Mouse (Mus musculus) embryo, embryonic 11.5 days (tissue): ENCODE measurements around the gene Rsph10b.
A peak's percentile ranks its signal among the peaks of the same experiment; 100 is the strongest.

ENCODE experiments used
- DNase-seq: peaks from one replicate; pipeline ENCODE4 v3.0.0-alpha.2; 2012; ENCODE audit warnings: low read depth, low spot score

The Rsph10b gene

GRCm38 (mm10) chr5:143932831-143933230, at the start of gene Rsph10b:
Gene Rsph10b (plus strand): TSS chr5:143933035.
- DNase-seq = no peak

DNA sequence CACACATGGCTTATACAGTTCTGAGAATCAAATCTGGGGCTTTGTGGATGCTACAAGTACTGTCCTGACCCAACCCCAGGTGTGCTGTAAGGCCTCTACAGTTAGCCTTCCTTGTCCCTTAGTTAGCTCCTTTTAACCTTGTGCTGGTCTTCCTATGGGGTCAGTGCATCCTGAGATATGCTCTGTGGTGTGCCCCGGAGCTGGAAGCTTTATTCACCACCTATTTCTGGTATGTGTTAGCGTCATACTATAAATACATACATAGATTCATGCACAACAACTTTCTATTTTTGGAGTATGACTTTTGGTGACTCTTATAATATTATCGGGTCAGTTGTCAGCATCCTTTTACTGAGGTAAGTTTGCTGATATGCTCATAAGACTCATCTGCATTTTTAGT, 47.6 kb upstream of the Rsph10b start:
- DNase-seq = no peak

DNA sequence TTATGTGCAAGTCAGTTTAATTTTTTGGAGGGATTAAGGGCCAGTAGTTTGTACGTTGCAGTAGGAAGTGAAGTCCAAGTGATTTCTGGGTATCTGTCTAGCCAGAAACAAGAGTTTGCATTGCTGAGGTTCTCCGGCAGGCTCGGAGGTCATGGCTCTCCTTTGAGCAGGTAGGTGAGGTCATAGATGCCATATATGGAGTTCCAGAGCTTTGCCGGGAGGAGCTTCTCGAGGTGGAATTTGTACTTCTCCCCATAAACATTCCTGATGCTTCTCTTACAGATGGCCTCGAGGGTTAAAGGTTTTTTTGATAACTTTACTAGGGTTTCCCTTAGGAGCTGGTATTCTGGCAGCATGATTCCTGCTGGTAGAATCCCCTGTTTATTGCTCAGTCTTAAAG, 42.1 kb upstream of the Rsph10b start:
- no peak for DNase-seq

DNA sequence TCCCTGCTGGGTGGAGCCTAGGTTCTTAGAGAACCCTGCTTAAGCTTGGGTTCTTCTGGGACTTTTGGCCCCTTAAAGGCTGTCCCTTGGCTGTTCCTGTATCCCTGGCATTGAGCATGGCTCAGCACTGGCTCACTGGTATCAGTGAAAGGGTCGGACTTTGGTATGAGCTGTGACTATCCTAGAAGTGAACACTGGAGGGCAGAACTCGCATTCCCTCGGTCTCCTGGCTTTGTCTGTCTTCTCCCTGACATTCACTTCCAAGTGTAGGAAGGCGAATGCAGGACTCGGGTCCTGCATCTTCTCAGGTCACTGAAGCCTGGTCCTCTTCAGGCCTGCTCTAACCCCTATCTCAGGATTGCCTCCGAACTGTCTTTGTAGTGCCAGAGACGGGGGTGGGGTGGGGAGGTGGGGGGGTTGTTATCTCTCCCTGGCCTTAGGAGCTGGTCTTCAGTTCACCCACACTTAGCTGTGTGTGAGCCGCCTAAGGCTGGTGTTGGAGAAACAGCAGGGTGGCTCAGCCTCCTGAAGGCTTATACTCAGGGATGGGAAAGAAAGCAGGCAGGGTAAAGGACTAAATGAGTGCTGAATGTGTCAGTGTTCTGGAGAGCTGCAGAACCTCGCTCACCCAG, 40.5 kb upstream of the Rsph10b start:
- DNase-seq = no peak

DNA sequence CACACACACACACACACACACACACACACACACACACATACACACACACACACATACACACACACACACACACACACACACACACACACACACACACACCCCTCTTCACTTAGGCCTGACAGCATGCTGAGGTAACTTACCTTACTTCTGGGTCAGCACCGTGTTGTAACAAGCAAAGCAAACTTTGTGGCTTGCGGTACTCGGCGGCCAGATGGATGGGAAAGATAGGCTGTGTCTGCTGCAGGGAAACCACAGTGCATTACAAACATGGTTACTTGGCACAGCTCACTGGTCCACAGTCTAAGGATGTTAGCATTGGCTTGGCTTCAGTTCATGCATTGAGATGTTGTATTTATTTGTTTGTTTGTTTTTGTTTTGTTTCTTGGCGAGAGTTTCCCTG, 39.4 kb upstream of the Rsph10b start:
- no peak for DNase-seq

- DNase-seq = no peak
Observed at GRCm38 (mm10) chr5:143897635-143898330, 35.1 kb upstream of the Rsph10b start, which contains the start of gene Ankrd61. Gene Ankrd61 (minus strand): TSS chr5:143897685.

DNA sequence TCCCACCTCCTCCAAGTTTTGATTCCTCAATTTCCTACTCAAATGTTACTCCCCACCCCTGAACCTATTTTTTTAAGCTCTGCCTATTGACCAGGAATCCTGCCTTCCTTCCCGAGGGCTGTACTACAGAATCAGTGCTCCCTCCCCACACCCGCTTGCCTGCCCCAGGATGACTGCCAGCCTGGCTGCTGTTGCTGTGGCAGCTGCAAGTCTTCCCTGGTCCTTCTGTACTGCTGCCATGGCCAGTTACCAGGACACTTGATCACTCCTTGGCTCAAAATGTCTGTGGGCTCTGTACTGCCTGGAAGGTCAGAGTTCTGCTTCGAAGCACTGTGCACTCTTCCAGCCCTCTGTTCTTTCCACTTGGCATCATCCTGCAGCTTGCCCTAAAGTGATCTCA, 30.7 kb upstream of the Rsph10b start:
- DNase-seq = no peak

GRCm38 (mm10) chr5:143903813-143904212, 29.0 kb upstream of the Rsph10b start:
- DNase-seq = no peak

- DNase-seq = no peak
Observed at GRCm38 (mm10) chr5:143906429-143906828, 26.4 kb upstream of the Rsph10b start.

GRCm38 (mm10) chr5:143908926-143909325, 23.9 kb upstream of the Rsph10b start:
- DNase-seq = no peak

DNA sequence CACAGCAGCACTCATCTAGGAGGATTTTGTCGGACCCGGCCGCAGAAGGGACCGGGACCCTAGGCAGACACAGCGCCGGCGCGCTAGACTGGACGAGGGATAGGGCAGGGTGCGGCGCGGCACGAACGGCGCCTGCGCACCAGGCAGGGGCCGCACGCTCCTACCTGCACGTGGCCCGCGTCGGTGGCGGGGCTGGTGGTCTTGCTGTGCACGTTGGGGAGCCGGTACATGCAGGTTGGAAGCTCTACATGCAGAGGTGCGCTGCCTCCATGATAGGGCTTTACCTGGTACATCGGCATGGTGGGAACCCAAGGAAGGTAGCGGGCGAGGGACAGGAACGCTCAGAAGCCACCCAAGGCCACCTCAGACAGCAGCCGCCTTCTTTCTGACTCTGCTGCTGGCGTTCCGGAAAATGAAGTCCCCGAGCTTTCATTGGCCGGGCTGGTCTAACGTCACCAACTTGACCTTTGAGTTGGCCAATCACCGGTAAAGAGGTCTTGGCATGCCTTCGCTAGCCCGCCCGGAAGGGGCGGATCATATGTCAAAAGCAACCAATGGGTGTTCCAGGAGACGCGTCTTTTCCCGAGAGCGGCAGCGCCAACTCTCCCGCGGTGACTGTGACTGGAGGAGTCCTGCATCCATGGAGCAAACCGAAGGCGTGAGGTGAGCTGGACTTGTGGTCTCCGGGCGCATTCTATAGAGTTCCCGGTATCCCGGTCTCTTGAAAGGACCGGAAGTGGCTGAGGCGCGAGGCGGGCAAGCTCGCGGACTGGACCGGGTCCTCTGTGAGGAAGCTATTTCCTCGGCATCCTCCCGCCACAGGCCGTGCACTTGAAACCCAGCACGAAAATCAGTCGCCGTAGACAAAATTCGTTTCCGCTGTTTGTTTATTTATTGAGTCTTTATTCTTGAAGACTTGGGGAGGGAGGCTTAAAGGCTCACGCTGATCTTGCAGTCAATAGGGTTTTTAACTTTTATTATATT, 23.1 kb upstream of the Rsph10b start, which contains the start of the genes Aimp2 and Pms2:
TSS of gene Aimp2 (minus strand) at position 431 of the 984 bp plus-strand sequence.
TSS of gene Pms2 (plus strand) at position 548 of the 984 bp plus-strand sequence.
- peak; percentile 96 for DNase-seq

DNA sequence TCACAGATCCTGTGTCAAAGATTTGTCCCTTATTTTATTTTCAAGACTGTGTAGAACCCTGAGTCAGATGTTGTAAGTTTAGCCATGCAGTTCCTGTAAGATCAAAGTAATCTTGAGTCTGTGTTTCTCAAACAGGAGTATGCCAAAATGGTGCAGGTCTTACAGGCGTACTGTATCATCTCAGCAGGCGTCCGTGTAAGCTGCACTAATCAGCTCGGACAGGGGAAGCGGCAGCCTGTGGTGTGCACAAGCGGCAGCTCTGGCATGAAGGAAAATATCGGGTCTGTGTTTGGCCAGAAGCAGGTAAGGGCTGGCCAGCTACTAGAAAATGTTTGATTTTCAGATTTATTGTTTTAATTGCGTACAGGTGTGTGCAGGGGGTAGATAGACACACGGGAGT, 16.6 kb upstream of the Rsph10b start:
- DNase-seq = no peak

- peak; percentile 26 for DNase-seq
Observed at GRCm38 (mm10) chr5:143917418-143917817, 15.4 kb upstream of the Rsph10b start.

- DNase-seq = no peak
Observed at GRCm38 (mm10) chr5:143918120-143918519, 14.7 kb upstream of the Rsph10b start.

DNA sequence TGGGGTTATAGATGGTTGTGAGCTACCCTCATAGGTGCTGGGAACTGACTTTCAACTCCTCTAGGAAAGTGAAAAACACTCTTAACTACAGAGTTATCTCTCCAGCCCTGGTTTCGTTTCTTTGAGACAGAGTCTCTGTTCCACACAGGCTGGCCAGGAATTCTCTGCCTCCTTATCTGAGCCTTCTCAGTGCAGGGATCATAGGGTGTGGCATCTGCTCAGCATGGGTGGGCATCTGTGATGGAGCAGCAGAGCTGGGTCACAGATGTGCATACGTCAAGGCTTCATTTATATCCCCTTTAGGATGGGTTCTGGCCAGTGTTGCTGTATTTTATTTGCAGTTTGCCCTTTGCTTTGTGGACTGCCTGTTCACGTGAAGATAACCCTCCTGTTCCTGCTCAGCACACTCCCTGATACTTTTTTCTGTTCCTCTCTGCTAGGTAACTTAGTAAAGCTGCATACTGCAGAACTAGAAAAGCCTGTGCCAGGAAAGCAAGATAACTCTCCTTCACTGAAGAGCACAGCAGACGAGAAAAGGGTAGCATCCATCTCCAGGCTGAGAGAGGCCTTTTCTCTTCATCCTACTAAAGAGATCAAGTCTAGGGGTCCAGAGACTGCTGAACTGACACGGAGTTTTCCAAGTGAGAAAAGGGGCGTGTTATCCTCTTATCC, 7.9 kb upstream of the Rsph10b start:
- DNase-seq = no peak

- no peak for DNase-seq
Observed at GRCm38 (mm10) chr5:143927875-143928274, 5.0 kb upstream of the Rsph10b start, which contains the start of gene Gm42421. Gene Gm42421 (plus strand): TSS chr5:143928175.

GRCm38 (mm10) chr5:143929291-143929690, 3.5 kb upstream of the Rsph10b start:
- no peak for DNase-seq

- DNase-seq = no peak
Observed at GRCm38 (mm10) chr5:143930656-143931055, 2.2 kb upstream of the Rsph10b start.

DNA sequence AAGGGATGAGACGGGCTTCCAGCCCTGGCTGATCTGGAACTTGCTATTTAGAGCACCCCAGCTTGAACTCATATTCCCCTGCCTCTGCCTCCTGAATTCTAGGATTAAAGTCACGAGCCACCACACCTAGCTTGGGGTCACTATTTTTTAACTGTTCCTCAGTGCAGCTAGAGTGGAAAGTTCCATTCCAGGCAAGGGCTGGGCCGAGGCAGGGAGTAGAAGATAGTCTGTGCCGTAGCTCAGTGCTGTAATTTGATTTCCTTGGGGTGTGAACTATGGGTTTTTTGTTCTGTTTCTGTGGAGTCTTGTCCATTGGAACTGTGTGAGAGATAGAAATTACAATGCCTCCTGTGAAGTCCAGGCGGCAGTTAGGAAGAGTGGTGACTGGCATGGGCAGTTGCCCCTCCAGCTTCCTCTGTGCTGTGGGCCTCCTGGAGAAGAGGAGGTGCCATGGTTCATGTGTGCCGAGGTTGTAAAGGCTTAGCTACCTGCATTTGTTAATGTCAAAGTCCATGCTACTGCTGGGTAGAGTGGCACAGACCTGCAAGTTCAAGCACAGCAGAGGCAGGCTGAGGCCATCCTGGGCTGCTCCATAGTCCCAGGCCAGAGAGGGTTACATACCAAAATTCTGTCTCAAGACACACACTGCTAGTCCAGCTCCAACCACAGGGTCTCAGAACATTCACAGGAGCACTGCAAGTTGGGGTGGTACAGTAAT, 813 bp upstream of the Rsph10b start:
- DNase-seq = no peak

DNA sequence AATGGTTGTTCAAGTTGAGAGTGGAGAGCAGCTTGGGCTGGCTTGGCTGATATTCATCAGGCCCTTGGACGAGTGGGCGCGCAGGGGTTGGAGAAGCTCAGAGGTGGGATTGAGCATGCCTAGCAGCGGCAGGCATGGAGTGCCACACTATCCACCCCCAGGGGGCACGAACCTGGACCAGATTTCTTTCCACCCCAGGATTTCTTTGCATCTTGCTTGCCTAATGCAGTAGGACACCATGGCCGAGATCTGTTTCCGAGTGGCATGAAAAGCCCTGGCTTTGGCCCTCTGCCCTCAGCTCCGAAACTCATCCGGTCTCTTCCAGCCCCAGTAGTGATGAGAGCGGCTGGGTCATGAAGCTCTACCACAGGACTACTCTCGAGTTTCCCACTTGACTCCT, 579 bp downstream of the Rsph10b start:
- no peak for DNase-seq

GRCm38 (mm10) chr5:143933875-143934274, 1.0 kb downstream of the Rsph10b start:
- DNase-seq = no peak
